Mouse (Mus musculus) heart, adult 11 months (tissue): Measurements from ENCODE around the gene Ldlrad3.

Experiments
- DNase-seq: peaks from one replicate; pipeline ENCODE4 v3.0.0; 2022

Ldlrad3 gene

DNA sequence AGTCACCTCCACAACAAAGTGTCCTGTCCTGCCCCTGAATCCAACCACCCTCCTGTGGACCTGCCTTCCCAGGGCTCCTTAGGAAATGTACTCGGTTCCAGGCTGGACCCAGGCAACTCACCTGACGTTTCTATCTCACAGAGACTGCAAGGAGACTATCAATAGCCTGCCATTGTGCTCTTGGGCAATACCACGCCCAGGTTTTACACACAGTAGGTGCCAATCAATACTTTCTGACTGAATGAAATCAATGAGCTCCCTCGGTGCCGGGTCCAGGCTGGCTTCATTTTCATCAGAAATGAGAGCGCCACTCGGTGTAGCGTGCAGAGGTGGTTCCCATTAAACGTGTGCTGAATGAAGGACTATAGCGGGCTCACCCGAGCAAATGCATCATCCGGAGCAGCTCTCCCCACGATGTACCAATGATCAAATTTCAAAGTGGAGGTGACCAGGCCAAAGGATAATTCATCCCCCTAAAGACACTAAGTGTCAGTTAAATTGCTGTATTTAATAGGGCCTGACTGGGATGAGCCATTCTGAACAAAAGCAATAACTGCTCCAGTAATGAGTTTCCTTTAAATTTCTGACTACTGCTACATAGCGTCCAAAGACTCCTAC is 43.4 kb downstream of the Ldlrad3 start:
- DNase-seq, result no peak

GRCm38 (mm10) chr2:102142197-102142623 is 44.0 kb downstream of the Ldlrad3 start:
- DNase-seq, result peak; percentile 95

- DNase-seq, result no peak
These were observed 45.0 kb downstream of the Ldlrad3 start for GRCm38 (mm10) chr2:102141199-102141598.

GRCm38 (mm10) chr2:102137922-102138321 is 48.3 kb downstream of the Ldlrad3 start:
- DNase-seq, result no peak

GRCm38 (mm10) chr2:102136184-102136583 is 50.0 kb downstream of the Ldlrad3 start:
- DNase-seq, result no peak

DNA sequence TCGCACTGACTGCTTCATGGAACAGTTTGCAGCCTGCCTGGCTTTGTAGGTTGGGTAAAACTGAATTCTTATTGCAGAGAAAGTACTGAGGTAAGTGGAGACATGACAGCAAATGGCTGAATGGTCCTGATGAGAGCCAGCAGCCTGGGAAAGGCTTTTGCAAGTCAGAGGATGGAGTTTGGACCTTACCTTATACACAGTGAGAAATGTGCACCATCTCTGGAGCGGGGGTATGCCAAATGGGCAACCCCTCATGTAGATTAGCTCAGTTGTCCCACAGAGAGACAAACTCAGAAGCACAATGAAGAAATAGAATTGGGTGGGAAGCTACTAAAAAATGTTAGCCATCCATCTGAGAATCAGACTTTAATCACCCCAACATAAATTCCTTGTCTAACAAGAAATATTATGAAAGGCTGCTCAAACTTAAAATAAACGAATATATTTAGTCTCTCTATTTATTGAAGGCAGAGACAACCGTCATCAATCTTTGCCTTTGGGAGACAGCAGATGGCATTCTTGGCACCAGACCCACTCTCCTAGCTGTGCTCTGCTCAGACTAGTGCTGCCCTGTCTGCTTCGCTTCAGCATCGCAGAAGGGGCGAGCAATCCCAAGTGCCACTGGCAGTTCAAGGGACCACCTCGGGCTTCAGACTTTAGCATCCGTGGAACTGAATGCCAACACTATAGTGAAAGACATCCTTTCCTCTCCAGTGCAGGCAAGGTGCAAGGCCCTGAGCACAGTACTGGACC is 51.5 kb downstream of the Ldlrad3 start:
- DNase-seq, result no peak

DNA sequence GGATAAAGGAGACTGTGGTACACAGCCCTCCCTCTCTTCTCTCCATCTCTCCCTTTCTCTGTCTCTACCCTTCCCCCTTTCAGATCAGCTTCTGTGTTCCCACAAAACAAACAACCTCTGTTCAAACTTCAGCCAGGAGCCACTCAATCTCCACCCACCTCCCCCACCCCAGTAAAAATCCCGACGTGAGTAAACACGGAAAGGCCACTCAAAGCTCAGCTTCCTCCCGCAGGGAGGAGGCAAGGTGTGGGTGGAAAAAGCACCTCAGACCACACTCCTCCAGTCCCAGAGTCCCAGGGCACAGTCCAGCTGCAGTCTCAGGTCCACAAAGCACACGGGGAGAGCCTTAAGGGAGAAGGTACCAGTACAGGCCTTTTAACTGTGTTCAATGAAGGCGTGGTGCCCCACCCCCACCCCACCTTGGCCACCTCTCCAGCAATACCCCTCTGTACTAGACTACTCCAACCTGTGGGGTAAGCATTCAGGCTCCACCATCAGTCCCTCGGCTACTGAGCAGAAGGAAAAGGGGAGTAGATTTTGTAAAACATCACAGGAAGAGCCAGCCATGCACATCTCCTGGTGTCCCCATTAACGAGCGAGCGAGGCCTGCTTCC is 53.1 kb downstream of the Ldlrad3 start:
- DNase-seq, result no peak

- peak; percentile 96 for DNase-seq
These were observed 55.9 kb downstream of the Ldlrad3 start for GRCm38 (mm10) chr2:102130198-102130845.

GRCm38 (mm10) chr2:102129235-102129634 is 57.0 kb downstream of the Ldlrad3 start:
- DNase-seq, result no peak

DNA sequence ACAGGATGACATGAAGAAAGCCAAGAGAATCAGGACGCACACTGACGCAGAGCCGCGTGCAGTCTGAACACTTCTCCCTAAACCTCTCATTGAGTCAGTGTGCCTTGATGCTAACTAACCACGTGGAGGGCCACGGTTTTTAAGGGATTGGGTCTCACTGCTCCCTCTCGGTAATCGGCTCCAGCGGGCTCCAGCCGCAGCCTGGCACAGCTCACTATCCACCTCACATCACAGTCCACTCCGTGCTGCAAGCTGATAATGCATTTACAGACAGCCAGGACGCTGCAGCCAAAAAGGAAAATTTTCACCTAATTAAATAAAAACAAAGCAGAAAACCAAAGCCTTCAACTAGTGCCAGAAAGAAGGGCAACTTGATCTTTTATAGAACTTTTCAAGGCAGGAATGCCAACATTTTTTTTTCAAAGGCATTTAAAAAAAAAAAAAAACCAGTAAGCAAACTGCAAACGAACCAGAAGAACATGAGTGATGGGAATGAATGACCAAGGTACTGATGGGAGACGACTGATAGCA is 57.6 kb downstream of the Ldlrad3 start:
- no peak for DNase-seq

GRCm38 (mm10) chr2:102127791-102128387 is 58.3 kb downstream of the Ldlrad3 start:
- DNase-seq, result peak; percentile 96

- DNase-seq, result no peak
These were observed 59.0 kb downstream of the Ldlrad3 start for GRCm38 (mm10) chr2:102127221-102127620.

GRCm38 (mm10) chr2:102126076-102126475 is 60.1 kb downstream of the Ldlrad3 start:
- no peak for DNase-seq

DNA sequence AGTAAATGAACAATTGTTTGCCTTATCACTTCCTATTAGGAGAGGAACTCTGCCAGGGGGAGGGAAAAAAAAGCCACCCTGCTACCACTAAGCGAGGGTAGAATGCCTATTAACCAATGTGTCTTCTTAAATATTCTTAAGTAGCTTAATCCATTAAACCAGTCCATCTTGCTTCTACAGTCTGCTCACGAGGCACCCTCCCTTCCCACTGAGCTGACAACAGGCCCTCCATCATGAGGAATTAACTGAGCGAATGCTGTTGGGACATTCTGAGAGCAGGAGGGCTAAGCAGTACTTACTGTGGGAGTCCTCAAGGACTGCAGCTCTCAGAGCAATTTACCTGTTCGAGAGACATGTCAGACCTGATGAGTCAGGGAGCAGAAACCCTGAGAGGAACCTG is 61.1 kb downstream of the Ldlrad3 start:
- no peak for DNase-seq

DNA sequence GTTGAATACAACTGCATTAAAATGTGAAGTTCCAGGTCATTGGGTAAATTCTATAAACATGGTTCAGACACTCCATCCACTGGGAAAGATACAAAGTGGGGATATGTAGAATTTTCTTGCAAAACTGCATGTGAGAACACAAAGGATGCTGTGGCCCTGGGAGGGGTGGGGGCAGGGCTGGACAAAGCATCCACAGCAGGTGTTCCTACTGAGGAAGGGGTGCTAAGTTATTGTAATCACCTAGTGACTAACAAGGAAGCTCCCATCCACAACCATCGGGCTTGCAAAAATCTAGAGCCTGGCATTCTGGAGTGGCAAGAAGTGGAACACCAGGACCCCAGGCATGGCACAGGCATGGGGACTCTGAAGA is 64.1 kb downstream of the Ldlrad3 start:
- no peak for DNase-seq

- DNase-seq, result no peak
These were observed 64.6 kb downstream of the Ldlrad3 start for GRCm38 (mm10) chr2:102121440-102122145.

DNA sequence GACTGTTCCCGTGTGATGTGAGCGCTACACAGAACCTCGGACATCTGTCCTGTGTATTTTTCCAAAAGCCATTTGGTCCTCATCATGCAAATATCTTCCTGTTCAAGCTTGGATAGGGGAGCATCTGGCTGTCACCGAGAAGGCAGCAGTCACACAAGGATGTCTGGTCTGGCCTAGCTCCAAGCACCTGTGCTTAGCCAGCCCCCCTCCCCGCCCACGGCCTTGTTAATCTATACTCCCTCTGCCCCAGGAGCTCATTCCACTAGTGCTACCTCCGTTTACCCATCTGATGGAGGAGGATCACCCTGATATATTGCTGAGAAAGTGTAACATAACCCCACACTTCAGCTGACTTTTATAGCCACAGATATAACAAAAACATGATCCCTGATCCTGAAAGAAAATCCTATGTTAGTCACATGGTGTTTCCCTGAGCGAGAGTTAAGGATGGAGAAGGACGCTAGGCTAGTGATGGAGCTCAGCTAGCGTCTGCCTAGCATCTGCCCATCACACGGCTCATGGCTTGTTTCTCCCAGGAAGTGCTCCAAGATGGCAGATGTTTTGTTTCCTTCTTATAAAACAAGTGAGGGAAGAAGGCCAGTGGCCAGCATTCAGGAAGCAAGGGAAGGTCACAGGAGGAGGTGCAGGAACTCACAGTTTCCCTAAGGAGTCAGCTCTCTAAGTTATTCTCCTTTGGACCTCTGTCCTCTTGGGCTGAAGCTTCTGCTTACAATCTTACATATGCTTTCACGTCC is 66.3 kb downstream of the Ldlrad3 start:
- DNase-seq, result peak; percentile 95

- peak; percentile 96 for DNase-seq
These were observed 67.2 kb downstream of the Ldlrad3 start for GRCm38 (mm10) chr2:102118988-102119460.

- DNase-seq, result no peak
These were observed 68.8 kb downstream of the Ldlrad3 start for GRCm38 (mm10) chr2:102117402-102117760.

DNA sequence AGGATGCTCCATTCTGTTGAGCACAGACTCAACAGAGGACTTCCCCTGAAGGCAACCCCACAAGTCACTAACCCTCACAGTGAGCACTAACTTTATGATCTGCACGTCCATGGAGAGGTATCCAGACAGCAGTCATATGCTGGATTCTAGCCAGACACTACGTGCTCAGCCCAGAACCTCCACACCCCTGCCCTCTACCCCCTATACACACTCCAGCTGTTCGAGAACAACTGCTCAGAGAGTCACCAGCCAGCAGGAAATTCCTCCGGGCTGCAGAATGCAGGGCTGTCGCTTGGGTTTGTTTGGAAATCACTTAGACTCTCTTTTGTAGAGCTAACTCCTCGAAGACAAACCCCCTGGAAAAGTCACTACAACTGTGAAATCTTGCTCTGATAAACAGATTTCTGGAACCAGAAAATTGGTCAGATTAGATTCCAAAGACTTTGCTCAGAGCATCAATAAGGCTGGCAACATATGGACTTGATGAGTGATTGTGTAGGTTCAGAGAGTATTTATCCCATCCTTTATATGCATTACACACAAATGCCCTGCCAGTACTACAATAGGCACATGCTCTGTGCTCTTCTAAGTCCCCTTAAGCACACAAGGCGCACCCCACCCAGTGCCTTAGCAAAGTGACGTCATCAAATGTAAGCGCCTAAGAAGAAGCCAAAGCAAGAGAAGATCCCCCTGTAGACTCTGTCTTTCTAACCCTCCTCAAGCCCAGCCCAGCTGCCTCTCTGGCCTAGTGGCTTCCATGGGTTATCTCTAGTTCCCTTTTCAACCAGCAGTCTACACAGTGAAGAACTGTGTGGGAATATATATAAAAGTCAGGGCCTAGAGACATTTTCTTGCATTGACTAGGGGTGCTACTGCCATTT is 69.4 kb downstream of the Ldlrad3 start:
- DNase-seq, result peak; percentile 92
